Mouse (Mus musculus): ENCODE measurements at regions not wholly inside any gene's neighbourhood (a gene's known extent, or its start where the extent isn't known, plus 50 kb on each side); places are given as distances from the start of the nearest gene placed in this dataset.
"Not testable (repeated sequence)": the region's sequence is repeated elsewhere in the genome, so short reads cannot be mapped to it uniquely, and the experiment has no call there.

- H3K4me1 ChIP-seq (ENCODE audit: control insufficient read depth, insufficient read depth, low read length), result no peaks in the 10 kb centered on the region
- no peaks in the 10 kb centered on the region for H3K27me3 ChIP-seq (ENCODE audit: control insufficient read depth, insufficient read depth, low read length)
- TF ChIP-seq CTCF (IDR thresholded peaks at IDR 0.05; ENCODE audit: low read depth, low read length), result no peak
- no peak for TF ChIP-seq POLR2A (IDR thresholded peaks at IDR 0.05; ENCODE audit: extremely low read depth, insufficient read depth, low read length)
- no peak overlapping the region for H3K9ac ChIP-seq (ENCODE audit: low read depth, low read length)
- H3K4me3 ChIP-seq (ENCODE audit: insufficient read depth, low read depth, low read length), result no peak overlapping the region
- no peaks in the 10 kb centered on the region for H3K79me2 ChIP-seq (ENCODE audit: control insufficient read depth, insufficient read depth, low read length)
- peak; percentile 12 for DNase-seq (ENCODE audit: extremely low read depth, low read depth, low spot score)
- 0 out of 2 replicates have a peak overlapping the region, but pooled peaks have one; percentile 6 for H3K27ac ChIP-seq (replicated peaks; ENCODE audit: insufficient read depth, low read depth, low read length)
- WGBS, result 58% methylated on average over 6 of the region's 6 CpGs
- no peaks in the 10 kb centered on the region for H3K36me3 ChIP-seq (ENCODE audit: control insufficient read depth, insufficient read depth, low read length)
Observed at GRCm38 (mm10) chr7:63998995-63999960, 60.6 kb upstream of the Klf13 start.

- Histone ChIP-seq H3K4me3 (ENCODE audit: insufficient read depth, low read depth, low read length) (no peak overlapping the region), H3K4me1 (ENCODE audit: control insufficient read depth, insufficient read depth, low read length) (no peaks in the 10 kb centered on the region)
- no peak for DNase-seq (ENCODE audit: extremely low read depth, low read depth, low spot score)
Observed at GRCm38 (mm10) chr7:63997997-63998396, 59.3 kb upstream of the Klf13 start.

DNA sequence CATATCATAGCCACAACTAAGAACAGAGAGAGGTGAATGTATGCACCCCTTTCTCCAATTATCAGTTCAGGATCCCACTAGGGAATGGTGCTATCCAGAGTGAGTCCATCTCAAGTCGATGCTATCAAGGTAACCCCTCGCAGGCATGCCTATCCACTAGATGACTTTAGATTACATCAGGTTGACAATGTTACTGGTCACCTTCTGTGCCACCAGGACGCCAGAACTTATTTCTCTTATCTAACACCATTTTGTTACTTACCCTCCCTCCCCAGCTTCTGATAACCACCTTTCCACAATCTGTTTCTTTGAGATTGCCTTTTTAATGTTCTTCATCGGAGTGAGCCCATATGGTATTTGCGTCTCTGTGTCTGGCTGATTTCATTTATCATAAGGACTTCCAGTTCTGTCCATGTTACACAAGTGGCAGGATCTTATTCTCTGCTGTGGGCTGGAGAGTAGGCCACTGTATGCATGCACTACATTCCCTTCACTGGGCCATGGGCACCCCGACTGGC is 57.9 kb upstream of the Klf13 start:
- Histone ChIP-seq H3K27me3 (ENCODE audit: control insufficient read depth, insufficient read depth, low read length) (no peaks in the 10 kb centered on the region), H3K9ac (ENCODE audit: low read depth, low read length) (no peak overlapping the region), H3K79me2 (ENCODE audit: control insufficient read depth, insufficient read depth, low read length) (no peaks in the 10 kb centered on the region), H3K4me3 (ENCODE audit: insufficient read depth, low read depth, low read length) (no peak overlapping the region), H3K36me3 (ENCODE audit: control insufficient read depth, insufficient read depth, low read length) (no peaks in the 10 kb centered on the region), H3K27ac (replicated peaks; ENCODE audit: insufficient read depth, low read depth, low read length) (no peak overlapping the region), H3K4me1 (ENCODE audit: control insufficient read depth, insufficient read depth, low read length) (no peaks in the 10 kb centered on the region)
- 90% methylated on average over 6 of the region's 6 CpGs for WGBS
- no peak for DNase-seq (ENCODE audit: extremely low read depth, low read depth, low spot score)
- no peak for TF ChIP-seq CTCF (IDR thresholded peaks at IDR 0.05; ENCODE audit: low read depth, low read length)

More at GRCm38 (mm10) chr7:63997997-63998396, 59.3 kb upstream of the Klf13 start:
- no peaks in the 10 kb centered on the region for H3K36me3 ChIP-seq (ENCODE audit: control insufficient read depth, insufficient read depth, low read length)
- H3K27me3 ChIP-seq (ENCODE audit: control insufficient read depth, insufficient read depth, low read length), result no peaks in the 10 kb centered on the region
- TF ChIP-seq CTCF (IDR thresholded peaks at IDR 0.05; ENCODE audit: low read depth, low read length) (no peak), POLR2A (IDR thresholded peaks at IDR 0.05; ENCODE audit: extremely low read depth, insufficient read depth, low read length) (no peak)
- WGBS, result 89% methylated on average over 3 of the region's 3 CpGs
- H3K79me2 ChIP-seq (ENCODE audit: control insufficient read depth, insufficient read depth, low read length), result no peaks in the 10 kb centered on the region
- no peak overlapping the region for H3K27ac ChIP-seq (replicated peaks; ENCODE audit: insufficient read depth, low read depth, low read length)
- H3K9ac ChIP-seq (ENCODE audit: low read depth, low read length), result no peak overlapping the region

DNA sequence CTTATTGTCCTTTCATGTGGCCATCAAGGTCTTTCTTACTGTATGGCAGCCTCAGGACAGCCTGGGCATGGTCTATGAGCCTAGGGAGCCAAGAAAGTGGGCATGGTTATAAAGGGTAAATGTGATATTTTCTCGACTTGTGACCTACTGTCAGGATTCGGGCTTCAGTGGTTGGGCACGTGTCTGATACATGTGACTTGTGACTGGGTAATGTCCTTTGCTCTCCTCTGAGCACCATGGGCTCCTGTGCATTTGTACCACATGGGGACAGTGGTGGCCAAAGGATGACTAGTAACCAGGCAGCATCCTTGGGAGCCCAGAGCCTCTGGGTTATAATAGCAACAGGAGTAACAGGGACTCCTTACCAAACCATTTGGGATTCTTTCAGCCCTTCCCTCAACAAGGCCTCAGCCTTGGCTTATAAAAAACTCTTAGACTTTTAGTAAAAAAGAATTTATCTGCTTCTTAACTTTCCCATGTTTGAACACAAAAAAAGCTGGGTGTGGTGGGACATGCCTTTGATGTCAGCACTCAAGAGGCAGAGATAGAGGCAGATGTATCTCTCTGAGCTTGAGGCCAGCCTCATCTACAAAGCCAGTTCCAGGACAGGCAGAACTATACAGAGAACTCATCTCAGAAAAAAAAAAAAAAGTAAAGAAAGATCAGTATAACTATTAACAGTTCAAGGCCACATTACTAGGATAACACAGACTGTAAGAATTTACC is 56.7 kb upstream of the Klf13 start:
- TF ChIP-seq CTCF (IDR thresholded peaks at IDR 0.05; ENCODE audit: low read depth, low read length) (no peak), POLR2A (IDR thresholded peaks at IDR 0.05; ENCODE audit: extremely low read depth, insufficient read depth, low read length) (no peak)
- Histone ChIP-seq H3K9ac (ENCODE audit: low read depth, low read length) (no peak overlapping the region), H3K27me3 (ENCODE audit: control insufficient read depth, insufficient read depth, low read length) (no peaks in the 10 kb centered on the region), H3K4me3 (ENCODE audit: insufficient read depth, low read depth, low read length) (no peak overlapping the region), H3K79me2 (ENCODE audit: control insufficient read depth, insufficient read depth, low read length) (no peaks in the 10 kb centered on the region), H3K27ac (replicated peaks; ENCODE audit: insufficient read depth, low read depth, low read length) (no peak overlapping the region), H3K36me3 (ENCODE audit: control insufficient read depth, insufficient read depth, low read length) (no peaks in the 10 kb centered on the region), H3K4me1 (ENCODE audit: control insufficient read depth, insufficient read depth, low read length) (no peaks in the 10 kb centered on the region)
- DNase-seq (ENCODE audit: extremely low read depth, low read depth, low spot score), result peak; percentile 21
- 84% methylated on average over 3 of the region's 3 CpGs for WGBS

- WGBS, result 80% methylated on average over 3 of the region's 3 CpGs
- not testable (repeated sequence) for H3K9ac ChIP-seq (ENCODE audit: low read depth, low read length); H3K4me3 ChIP-seq (ENCODE audit: insufficient read depth, low read depth, low read length); H3K36me3 ChIP-seq (ENCODE audit: control insufficient read depth, insufficient read depth, low read length); H3K27ac ChIP-seq (replicated peaks; ENCODE audit: insufficient read depth, low read depth, low read length); H3K27me3 ChIP-seq (ENCODE audit: control insufficient read depth, insufficient read depth, low read length); H3K79me2 ChIP-seq (ENCODE audit: control insufficient read depth, insufficient read depth, low read length); H3K4me1 ChIP-seq (ENCODE audit: control insufficient read depth, insufficient read depth, low read length); DNase-seq (ENCODE audit: extremely low read depth, low read depth, low spot score)
Observed at GRCm38 (mm10) chr7:63994769-63995168, 56.1 kb upstream of the Klf13 start.

All from liver, adult 2 months (tissue).